Mouse (Mus musculus) heart, postnatal 10 days (tissue): ENCODE results near the gene Zfp850. TPM values are rescaled to one million over a fixed set of nuclear protein-coding genes. Genes with fewer than 3 reads are reported as not detected.
"Not testable (repeated sequence)": the region's sequence is repeated elsewhere in the genome, so short reads cannot be mapped to it uniquely, and the experiment has no call there.

Source experiments
- DNase-seq, 2 experiments: peaks; one replicate each; pipeline ENCODE4 v3.0.0; 2021
- intact Hi-C: fragments of 180-260 bp; cut with DNase I; formaldehyde crosslinking; loops from one replicate; pipeline ENCODE4 v1.15.1; 2025
- total RNA-seq, 2 experiments: library from RNA; stranded (reverse); gene quantifications; 2 replicates each; pipeline ENCODE4 v1.2.3; 2021

Gene Zfp850
- 1 to 10 TPM in 1 of 2 experiments, under 1 TPM in 1; 0.96 to 1.6 TPM for total RNA-seq

- intact Hi-C loops: no loop called here
- DNase-seq: peak; percentile 81 to 86
These were observed at the start of gene Zfp850 for GRCm38 (mm10) chr7:28013549-28014444. Zfp850 (minus strand) TSS chr7:28014115.

DNA sequence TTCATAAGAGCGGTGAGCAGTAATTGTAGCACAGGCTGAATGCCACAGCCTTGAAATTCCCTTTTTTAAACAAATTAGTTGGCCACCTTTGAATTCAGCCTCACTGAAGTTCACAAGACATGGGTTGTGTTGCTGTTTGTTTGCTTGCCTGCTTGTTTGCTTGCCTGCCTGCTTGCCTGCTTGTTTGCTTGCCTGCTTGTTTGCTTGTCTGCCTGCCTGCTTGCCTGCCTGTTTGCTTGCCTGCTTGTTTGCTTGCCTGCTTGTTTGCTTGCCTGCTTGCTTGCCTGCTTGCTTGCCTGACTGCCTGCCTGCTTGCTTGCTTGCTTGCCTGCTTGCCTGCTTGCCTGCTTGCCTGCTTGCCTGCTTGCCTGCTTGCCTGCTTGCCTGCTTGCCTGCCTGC lies 46.1 kb upstream of the Zfp850 start:
- intact Hi-C loops: loop anchor here (10.0 kb wide), 1 partner anchor 215 kb away; the partner anchor contains the start of gene Eid2b
- no peak for DNase-seq

- intact Hi-C loops: loop anchor here (5.0 to 10.0 kb wide), 4 partner anchors 94 to 259 kb away; partner anchors contain the start of genes Eid2b, Fbl and Timm50
- no peak for DNase-seq
These were observed 39.4 kb upstream of the Zfp850 start for GRCm38 (mm10) chr7:28053046-28053930.

DNA sequence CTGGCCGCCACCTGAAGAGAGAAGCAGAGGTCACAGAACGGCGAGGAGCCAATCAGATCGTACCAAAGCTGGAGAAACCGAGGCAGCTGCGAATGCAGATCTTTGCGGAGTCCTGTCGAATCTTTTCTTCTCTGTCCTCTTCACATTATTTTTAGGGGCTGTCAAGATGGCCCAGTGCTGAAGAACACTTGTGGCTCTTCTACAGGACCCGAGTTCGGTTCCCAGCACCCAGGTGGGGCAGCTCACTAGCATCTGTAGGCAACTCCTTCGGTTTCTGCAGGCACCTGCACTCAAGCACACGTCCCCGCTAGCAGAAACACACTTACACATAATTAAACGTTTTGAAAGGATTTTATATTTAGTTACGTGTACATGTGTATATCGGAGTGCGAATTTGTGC lies 36.7 kb upstream of the Zfp850 start:
- intact Hi-C loops: loop anchor here (2.0 to 10.0 kb wide), 5 partner anchors 97 to 262 kb away; partner anchors contain the start of genes Eid2b, Fbl and Timm50
- no peak for DNase-seq

DNA sequence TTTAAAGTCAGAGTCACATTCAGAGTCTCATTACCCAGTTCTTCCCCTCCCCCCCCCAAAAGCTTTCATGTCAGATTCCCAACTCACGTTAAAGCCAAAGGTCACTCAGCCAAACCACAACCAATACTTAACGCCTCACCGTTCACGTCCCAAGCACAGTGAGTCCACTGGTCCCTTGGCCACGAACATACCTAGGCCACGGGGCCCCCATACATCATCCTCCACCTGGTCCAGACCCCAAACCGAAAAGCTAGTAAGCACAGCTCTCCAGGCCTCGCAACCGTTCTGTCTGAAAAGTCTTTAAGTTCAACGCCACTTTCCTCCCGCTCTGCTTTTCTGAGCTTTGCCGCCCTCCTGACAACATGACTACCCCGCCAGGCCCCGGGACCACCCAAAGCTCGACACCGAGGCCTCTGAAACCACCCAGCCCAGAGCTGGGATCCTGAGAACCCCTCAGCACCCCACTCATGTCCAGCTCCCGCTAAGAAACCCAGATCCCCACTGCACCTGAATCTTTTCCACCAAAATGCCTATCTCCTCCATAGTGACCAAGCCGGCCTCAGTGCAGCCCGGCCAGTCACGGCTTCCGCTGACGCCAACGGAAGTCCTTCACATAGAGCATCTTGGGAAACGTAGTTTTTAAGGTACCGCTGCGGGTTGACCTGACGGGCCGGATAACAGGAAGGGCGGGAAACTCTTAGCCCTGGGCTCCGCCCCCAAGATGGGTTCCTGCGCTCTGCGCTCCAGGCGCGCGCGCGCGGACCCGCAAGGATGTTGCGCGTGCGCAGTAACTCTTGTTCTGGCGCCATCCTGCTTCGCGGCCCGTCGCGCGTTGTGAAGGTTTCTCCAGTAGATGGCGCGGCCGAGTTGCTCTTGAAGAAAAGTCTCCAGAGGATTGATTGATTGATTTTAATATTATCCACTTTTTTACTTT lies 35.8 kb upstream of the Zfp850 start, which contains the start of gene Psmc4:
Gene Psmc4 (minus strand): TSS at position 626 of the 934 bp plus-strand sequence.
- intact Hi-C loops: loop anchor here (2.0 to 10.0 kb wide), 5 partner anchors 98 to 263 kb away; partner anchors contain the start of genes Eid2b, Fbl and Timm50
- peak; percentile 98 for DNase-seq

DNA sequence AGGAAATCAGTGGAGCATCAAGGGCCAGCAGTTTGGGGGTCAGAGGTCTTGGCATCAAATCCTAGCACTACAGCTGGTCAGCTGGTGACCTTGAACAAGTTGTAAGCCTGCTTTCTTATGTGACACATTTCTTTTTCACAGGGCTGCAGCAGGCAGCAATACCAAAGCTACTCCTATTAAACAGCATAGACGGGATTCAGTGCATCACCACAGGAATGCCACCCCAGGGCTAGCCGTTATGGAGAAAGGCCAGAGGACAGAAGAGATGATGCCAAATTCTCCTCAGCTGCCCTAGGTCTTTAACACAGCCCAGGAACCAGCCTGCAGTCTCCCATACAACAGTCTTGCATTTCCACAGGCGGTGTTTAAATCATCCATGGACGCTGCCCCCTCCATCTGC lies 30.6 kb upstream of the Zfp850 start:
- intact Hi-C loops: no loop called here
- no peak for DNase-seq

GRCm38 (mm10) chr7:28014445-28014810 lies 513 bp upstream of the Zfp850 start:
- DNase-seq: no peak
- intact Hi-C loops: no loop called here

- intact Hi-C loops: no loop called here
- DNase-seq: no peak
These were observed 3.6 kb downstream of the Zfp850 start for GRCm38 (mm10) chr7:28010271-28010670.

- intact Hi-C loops: no loop called here
These were observed 31.7 kb downstream of the Zfp850 start for GRCm38 (mm10) chr7:27982197-27982596.

DNA sequence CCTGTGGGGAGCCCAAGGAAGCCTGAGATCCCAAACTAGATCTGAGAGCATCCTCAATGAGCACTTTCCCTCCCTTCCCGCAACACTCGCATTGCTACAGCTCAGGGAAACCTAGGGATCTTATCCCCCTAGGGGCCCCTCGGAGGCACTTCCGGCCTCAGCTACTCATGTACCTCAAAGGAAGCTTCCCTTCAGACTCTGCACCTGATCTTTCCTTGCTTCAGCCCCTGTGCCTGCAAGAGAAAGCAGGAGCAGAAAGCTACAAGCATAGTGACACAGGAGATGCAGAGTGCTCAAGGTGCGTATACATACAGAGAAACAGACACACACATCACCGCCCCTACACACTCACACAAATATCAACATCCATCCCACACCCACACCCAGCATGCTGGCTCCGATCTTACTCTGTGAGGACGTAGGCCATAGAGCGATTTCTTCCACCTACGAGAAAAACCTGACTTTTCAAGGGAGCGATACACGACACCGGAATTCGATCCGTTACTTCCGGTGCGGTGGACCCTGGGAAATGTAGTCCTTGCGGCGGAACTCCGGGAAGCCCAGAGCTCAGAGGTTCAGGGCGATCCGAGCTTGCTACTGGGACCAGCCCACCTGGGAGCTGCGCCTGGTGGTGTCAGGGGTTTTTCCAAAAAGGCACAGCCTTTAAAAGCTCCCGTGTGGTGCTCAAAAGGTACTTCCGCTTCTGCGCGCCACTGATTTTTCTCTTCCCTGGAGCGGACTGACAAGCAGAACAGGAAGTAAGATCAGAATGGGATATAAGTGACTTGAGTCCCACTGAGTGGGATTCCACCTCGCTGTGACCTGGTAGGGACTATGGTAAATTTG lies 35.0 kb downstream of the Zfp850 start, which contains the start of gene Zfp780b:
Gene Zfp780b (minus strand): TSS at position 489 of the 846 bp plus-strand sequence.
- DNase-seq: peak; percentile 77 to 85
- intact Hi-C loops: no loop called here

More at GRCm38 (mm10) chr7:27982197-27982596, 31.7 kb downstream of the Zfp850 start:
- DNase-seq: no peak

GRCm38 (mm10) chr7:27949451-27949850 lies 64.5 kb downstream of the Zfp850 start:
- intact Hi-C loops, DNase-seq: not testable (repeated sequence)

GRCm38 (mm10) chr7:27941869-27942268 lies 72.0 kb downstream of the Zfp850 start:
- intact Hi-C loops: not testable (repeated sequence)
- DNase-seq: peak; percentile 24 to 29

Other genes with a start within 250 kb of the Zfp850 start
- gene Zfp626, start 206.9 kb downstream of the Zfp850 start, total RNA-seq: 1 to 10 TPM; 4.8 to 6.7 TPM
- 1 to 10 TPM; 2.6 to 3.6 TPM for gene Zfp59, start 175.5 kb downstream of the Zfp850 start, total RNA-seq
- gene Zfp607a, start 156.6 kb downstream of the Zfp850 start, total RNA-seq: 1 to 10 TPM; 3.4 to 5.1 TPM
- gene Zfp974, start 84.7 kb downstream of the Zfp850 start, total RNA-seq: 1 to 10 TPM; 6.2 to 8.5 TPM
- gene Zfp780b, start 34.9 kb downstream of the Zfp850 start, total RNA-seq: 10 to 100 TPM in 1 of 2 experiments, 1 to 10 TPM in 1; 7.5 to 10.8 TPM
- gene Psmc4, start 36.0 kb upstream of the Zfp850 start, total RNA-seq: 100 to 1,000 TPM; 120 to 121 TPM
- gene Fcgbp, start 57.1 kb upstream of the Zfp850 start, total RNA-seq: under 1 TPM in 1 of 2 experiments, not detected in 1; 0.07 TPM
- gene 9530053A07Rik, start 115.4 kb upstream of the Zfp850 start, total RNA-seq: not detected
- gene Fbl, start 155.6 kb upstream of the Zfp850 start, total RNA-seq: 10 to 100 TPM; 46.8 to 50.0 TPM
- 10 to 100 TPM; 32.2 to 35.6 TPM for gene Dyrk1b, start 165.4 kb upstream of the Zfp850 start, total RNA-seq